Mouse (Mus musculus) small intestine, adult 2 months (tissue): ENCODE results near the gene Dclk1. TPM values are rescaled to one million over a fixed set of nuclear protein-coding genes. Genes with fewer than 3 reads are reported as not detected.

Source experiments
- H3K27ac ChIP-seq: fragments of 200-500 bp; 2 replicates; pipeline ENCODE4 v1.5.1; 2012; ENCODE audit warnings: low read depth, low read length, control low read depth, inconsistent platforms; ENCODE audit not compliant: insufficient read depth
- H3K27me3 ChIP-seq: fragments of 200-500 bp; 2 replicates; pipeline ENCODE4 v1.6.1; 2012; ENCODE audit warnings: mild to moderate bottlenecking, moderate library complexity, low read length, inconsistent platforms; ENCODE audit not compliant: control insufficient read depth, insufficient read depth
- H3K36me3 ChIP-seq: fragments of 200-500 bp; 2 replicates; pipeline ENCODE4 v1.6.1; 2012; ENCODE audit warnings: mild to moderate bottlenecking, low read length, control low read depth, inconsistent platforms; ENCODE audit not compliant: control insufficient read depth, insufficient read depth
- H3K4me1 ChIP-seq: fragments of 200-500 bp; 2 replicates; pipeline ENCODE4 v1.6.1; 2012; ENCODE audit warnings: low read length, inconsistent platforms, mixed read lengths; ENCODE audit not compliant: control insufficient read depth, insufficient read depth, insufficient read length
- H3K4me3 ChIP-seq: fragments of 200-500 bp; 2 replicates; pipeline ENCODE4 v1.5.1; 2012; ENCODE audit warnings: low read depth, mild to moderate bottlenecking, control low read depth, inconsistent platforms, low read length, moderate library complexity
- CTCF ChIP-seq: fragments of 200-500 bp; IDR thresholded peaks from 2 replicates; pipeline ENCODE4 v1.5.1; 2012; ENCODE audit warnings: low read depth, mild to moderate bottlenecking, control low read depth, inconsistent platforms, low read length, moderate library complexity, mixed read lengths; ENCODE audit not compliant: insufficient replicate concordance, insufficient read length; ENCODE audit errors: extremely low read depth
- POLR2A ChIP-seq: fragments of 200-500 bp; IDR thresholded peaks from 2 replicates; pipeline ENCODE4 v1.6.1; 2012; ENCODE audit warnings: low read depth, mild to moderate bottlenecking, control low read depth, inconsistent platforms, low read length, moderate library complexity
- WGBS: fragments of 180-500 bp; shearing (Covaris S2); methylation state at CpG from one replicate; pipeline ENCODE4 v1.1.7; 2018; 5-methylcytosine and 5-hydroxymethylcytosine counted together
- polyA plus RNA-seq: library from polyadenylated mRNA; depleted of rRNA; stranded (reverse); fragments of >200 nt; gene quantifications from 2 replicates; pipeline ENCODE4 v1.2.3, GENCODE M21; 2012

The Dclk1 gene
- polyA plus RNA-seq, 1 experiment = 3.2 TPM

DNA sequence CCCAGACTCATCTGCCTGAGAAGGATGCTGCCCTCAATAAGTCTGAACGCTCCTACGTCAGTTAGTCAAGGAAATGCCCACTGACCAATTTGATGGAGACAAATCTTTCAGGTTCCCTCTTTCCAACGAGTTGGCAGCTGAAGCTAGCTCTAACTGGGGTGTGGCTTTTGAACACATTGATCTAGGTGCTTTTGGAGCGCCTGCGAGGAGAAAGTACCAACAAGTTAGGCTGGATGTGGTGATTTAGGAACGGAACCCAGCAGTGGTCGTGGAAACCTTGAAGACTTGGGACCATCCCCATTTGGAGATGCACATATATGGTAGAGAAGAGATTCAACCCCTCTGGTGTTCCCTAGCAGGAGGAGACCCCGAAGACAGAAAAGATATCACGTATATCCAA, 303.8 kb downstream of the Dclk1 start:
- Histone ChIP-seq H3K27me3 (no peaks in the 10 kb centered on the region), H3K36me3 (no peaks in the 10 kb centered on the region), H3K27ac (no peak overlapping the region), H3K4me1 (no peaks in the 10 kb centered on the region), H3K4me3 (no peak overlapping the region)
- TF ChIP-seq POLR2A (no peak), CTCF (no peak)
- WGBS = 82% methylated on average over 9 of the region's 9 CpGs

DNA sequence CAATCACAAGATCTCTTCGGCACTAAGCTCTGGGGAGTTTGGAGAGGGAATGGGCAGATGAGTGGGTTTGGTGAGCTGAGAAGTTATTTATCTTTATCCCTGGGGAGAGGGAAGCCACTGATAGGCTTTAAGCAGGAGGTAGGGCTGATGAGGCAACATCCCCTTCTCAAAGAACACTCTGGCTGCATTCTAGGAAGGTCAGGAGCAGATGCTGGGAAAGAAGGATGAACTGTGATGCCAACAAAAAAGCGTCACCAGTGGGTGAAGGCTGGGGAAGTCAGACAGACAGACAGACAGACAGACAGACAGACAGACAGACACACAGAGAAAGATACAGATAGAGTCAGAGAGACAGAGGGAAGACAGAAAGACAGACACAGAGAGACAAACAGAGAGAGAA, 304.9 kb downstream of the Dclk1 start:
- Histone ChIP-seq H3K27ac (no peak overlapping the region), H3K27me3 (no peaks in the 10 kb centered on the region), H3K4me3 (no peak overlapping the region), H3K36me3 (no peaks in the 10 kb centered on the region), H3K4me1 (no peaks in the 10 kb centered on the region)
- WGBS = 65% methylated on average over 2 of the region's 2 CpGs
- no peak for TF ChIP-seq CTCF
- no peak for TF ChIP-seq POLR2A

DNA sequence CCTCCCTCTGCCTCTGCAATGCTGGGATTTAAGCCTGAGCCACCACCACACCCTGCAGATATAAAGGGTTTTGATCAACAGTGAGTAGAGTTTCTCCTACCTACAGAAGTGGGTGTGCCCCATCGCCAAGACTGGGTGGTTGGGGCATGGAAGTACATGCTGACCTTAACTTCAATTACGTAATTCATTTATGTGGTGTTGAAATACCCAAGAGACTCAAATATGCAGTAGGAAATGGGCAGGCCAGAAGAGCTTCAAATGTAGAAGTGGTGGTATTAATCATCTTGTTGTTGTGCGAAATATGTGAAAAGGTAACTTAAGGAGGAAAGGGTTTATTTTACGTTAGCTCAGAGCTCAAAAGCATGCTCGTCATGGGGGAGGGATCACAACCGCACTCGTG, 307.2 kb downstream of the Dclk1 start:
- 80% methylated on average over 7 of the region's 7 CpGs for WGBS
- TF ChIP-seq POLR2A (no peak), CTCF (no peak)
- H3K27ac ChIP-seq = no peak overlapping the region

DNA sequence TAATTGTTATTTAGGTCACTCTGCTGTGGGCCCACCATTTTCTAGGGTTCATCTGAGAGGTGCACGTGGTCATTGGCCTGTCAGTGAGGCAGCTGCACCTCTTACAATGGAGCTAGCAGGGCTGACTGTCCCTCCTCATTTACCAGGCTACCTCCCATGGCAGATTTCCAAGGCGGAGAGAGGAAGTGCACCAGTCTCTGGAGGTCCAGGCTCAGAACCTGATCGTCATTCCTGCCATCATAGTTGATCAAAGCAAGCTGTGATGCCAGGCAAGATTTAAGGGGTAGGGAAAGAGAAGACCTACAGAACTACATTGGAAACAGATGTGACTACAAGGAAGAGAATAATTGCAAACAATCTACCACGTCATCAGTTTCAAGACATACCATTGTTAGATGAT, 308.8 kb downstream of the Dclk1 start:
- TF ChIP-seq CTCF (no peak), POLR2A (no peak)
- Histone ChIP-seq H3K27ac (no peak overlapping the region), H3K4me3 (no peak overlapping the region), H3K4me1 (no peaks in the 10 kb centered on the region), H3K36me3 (no peaks in the 10 kb centered on the region), H3K27me3 (no peaks in the 10 kb centered on the region)
- 75% methylated on average over 4 of the region's 4 CpGs for WGBS

More for the DNA sequence above, 307.2 kb downstream of the Dclk1 start:
- no peak overlapping the region for H3K4me3 ChIP-seq
- H3K4me1 ChIP-seq = no peaks in the 10 kb centered on the region
- H3K36me3 ChIP-seq = no peaks in the 10 kb centered on the region
- no peaks in the 10 kb centered on the region for H3K27me3 ChIP-seq

DNA sequence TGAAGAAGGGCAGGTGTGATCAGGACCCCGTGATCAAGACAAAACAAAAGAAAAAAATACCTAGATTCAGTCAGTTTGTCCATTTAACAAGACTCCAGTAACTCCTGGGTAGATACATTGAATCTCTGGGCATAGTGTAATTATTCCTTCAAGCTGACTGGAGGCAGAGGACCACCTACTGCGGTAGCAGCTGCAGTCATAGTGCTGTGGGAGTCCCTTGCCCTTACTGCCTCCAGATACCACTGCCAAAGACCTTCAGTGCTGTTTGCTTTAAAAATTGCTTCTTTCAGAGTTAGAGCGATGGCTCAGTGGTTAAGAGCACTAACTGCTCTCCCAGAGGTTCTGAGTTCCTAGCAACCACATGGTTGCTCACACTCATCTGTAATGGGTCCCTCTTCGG, 309.7 kb downstream of the Dclk1 start:
- H3K4me3 ChIP-seq = no peak overlapping the region
- H3K36me3 ChIP-seq = no peaks in the 10 kb centered on the region
- no peak for TF ChIP-seq CTCF
- no peak overlapping the region for H3K27ac ChIP-seq
- H3K27me3 ChIP-seq = no peaks in the 10 kb centered on the region
- no peaks in the 10 kb centered on the region for H3K4me1 ChIP-seq
- WGBS = 80% methylated on average over 4 of the region's 4 CpGs

DNA sequence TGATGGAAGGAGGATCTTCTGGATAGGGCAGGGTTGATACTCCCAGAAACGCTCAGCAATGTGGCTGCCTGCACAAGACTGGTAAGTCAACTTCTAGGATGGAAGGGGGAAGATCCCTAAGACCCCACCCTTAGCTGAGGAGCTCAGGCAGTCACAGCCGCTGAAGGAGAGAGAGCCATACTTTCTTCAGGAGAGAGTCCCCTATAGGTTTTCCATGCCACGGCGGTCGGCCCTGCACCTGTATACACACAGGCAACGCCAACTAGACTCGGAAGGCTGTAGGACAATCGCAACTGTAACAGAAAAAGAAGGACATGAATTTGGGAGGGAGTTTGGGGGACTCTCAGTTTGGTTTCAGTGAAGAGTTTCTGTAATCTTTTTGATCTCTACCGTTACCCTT, 310.9 kb downstream of the Dclk1 start:
- H3K4me3 ChIP-seq = no peak overlapping the region
- 87% methylated on average over 9 of the region's 9 CpGs for WGBS
- no peaks in the 10 kb centered on the region for H3K27me3 ChIP-seq
- no peaks in the 10 kb centered on the region for H3K36me3 ChIP-seq
- TF ChIP-seq POLR2A (no peak), CTCF (no peak)
- no peaks in the 10 kb centered on the region for H3K4me1 ChIP-seq
- no peak overlapping the region for H3K27ac ChIP-seq

DNA sequence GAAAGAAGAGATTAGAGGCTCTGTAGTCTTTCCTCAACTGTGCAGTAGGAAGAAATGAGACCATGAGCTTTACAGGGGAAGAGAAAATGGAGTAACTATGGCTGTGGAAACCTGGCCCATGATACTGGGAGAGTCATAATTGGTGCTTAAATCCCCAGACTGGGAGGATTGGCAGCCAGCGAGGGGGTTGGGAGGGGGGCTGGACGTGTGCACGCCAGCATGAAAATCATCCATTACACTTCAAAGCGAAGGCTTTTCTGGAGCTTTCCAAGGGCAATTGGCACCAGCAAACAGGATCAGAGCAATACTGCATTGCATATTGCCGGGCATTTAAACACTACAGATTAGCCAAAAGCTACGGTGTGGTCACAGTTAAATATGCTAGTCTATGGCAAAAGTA, 313.7 kb downstream of the Dclk1 start:
- H3K27me3 ChIP-seq = no peaks in the 10 kb centered on the region
- H3K4me1 ChIP-seq = no peaks in the 10 kb centered on the region
- TF ChIP-seq POLR2A (no peak), CTCF (no peak)
- 92% methylated on average over 6 of the region's 6 CpGs for WGBS
- H3K36me3 ChIP-seq = no peaks in the 10 kb centered on the region
- H3K27ac ChIP-seq = no peak overlapping the region
- H3K4me3 ChIP-seq = no peak overlapping the region

DNA sequence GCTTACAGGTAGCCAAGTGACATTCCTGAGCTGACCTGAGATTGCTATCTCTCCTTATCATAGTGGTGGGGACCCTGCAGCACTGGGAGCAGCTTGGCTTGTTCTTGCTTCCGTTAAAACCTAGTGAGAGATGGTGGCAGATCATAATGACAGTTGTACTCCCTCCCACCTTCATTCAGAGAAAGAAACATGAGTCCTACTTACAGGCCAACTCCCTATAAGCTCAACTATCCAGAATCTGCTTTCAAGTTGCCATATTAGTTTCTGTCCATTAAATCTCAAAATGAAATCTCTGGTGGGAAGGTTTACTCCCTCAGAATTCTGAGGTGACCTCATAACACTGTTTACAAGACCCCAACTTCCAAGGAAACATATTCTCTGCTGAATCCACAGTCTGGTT, 316.4 kb downstream of the Dclk1 start:
- TF ChIP-seq POLR2A (no peak), CTCF (no peak)
- Histone ChIP-seq H3K27me3 (no peaks in the 10 kb centered on the region), H3K4me1 (no peaks in the 10 kb centered on the region), H3K36me3 (no peaks in the 10 kb centered on the region), H3K27ac (no peak overlapping the region), H3K4me3 (no peak overlapping the region)
- 17% methylated on average over 1 of the region's 1 CpGs for WGBS
